Mouse (Mus musculus) NIH3T3 (cell line): ENCODE data around the gene Plk2.
"Not testable (repeated sequence)": the region's sequence is repeated elsewhere in the genome, so short reads cannot be mapped to it uniquely, and the experiment has no call there.

Source experiments
- DNase-seq: peaks from one replicate; pipeline ENCODE4 v3.0.0-alpha.2; 2012; ENCODE audit warnings: low read depth

Plk2 gene

DNA sequence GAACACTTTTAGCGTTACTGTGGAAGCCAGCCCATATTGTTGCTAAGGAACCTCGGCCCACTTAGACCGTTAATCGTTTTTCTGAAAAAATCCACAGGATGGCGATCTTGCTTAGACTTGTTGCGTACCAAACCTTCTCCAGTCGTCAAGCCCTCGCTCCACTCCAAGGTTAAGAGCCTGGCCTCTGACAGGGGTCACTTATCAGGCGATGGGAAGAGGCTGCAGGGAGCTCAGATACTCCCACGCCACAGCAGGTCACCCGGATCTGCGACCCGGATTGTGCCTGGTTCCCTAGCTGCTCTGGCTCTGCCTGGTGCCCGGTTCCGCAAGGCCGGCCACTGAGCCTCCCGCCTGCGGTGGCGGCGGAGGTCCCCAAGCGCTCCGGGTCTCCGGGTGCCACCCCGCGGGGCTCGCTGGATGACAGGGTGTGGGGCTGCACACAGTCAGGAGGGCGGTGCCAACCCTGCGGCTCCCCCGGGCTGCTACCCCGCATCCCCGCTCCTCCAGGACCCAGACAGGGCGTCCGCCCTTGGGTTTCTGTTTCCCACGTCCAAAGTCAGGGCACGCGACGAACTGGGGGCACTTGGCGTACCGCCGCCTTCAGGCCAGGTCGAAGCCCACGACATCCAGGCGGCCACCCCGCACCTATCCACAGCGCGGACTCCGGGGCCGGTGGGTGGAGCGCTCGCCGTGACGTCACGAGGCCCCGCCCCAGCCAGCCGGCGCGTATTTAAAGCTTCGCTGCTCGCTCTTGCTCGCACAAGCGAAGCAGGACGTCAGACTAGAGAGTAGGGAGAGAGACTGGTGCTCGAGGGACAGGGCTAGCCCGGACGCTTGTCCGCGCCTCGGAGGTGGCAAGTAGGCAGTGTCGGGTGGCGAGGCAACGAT lies at the start of gene Plk2:
Plk2 (plus strand) TSS at position 756 of the 888 bp plus-strand sequence.
- DNase-seq, result peak; percentile 94

DNA sequence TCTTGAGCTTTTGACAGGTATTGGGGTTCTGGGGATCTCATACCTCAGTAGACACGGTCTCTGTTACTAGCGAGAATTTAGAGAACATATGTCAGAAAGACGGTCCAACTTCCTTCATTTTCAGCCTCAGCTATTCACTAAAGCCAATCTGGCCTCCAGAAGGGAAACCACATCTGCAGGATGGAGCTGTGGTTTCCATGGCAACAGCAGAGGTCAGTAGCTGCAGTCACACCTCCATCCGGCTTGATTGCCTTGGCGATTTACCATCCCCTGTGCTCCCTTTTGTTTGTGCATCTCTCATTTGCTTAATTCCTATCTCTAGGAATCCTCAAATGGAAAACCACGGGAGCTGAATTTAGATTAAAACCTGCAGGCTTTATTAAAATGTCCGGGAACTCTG lies 48.1 kb upstream of the Plk2 start:
- DNase-seq, result no peak

DNA sequence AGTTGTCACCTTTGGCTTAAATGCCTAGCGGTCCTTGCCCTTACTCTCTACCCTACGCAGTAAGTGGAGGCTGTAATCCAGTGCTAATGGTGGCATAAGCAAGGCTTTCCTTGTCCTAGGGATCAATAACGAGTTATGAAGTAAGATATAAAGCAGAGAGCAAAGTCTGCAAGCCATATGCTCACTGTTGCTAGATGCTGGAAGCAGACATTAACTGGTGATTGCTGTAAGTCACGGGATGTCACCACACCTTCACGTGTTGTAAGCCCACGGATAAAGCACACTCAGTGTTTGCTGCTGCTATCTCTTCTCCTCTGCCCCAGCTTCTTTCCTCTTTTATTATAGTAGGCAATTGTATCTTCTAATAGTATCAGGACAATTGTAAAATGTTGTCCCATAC lies 43.8 kb upstream of the Plk2 start:
- no peak for DNase-seq

DNA sequence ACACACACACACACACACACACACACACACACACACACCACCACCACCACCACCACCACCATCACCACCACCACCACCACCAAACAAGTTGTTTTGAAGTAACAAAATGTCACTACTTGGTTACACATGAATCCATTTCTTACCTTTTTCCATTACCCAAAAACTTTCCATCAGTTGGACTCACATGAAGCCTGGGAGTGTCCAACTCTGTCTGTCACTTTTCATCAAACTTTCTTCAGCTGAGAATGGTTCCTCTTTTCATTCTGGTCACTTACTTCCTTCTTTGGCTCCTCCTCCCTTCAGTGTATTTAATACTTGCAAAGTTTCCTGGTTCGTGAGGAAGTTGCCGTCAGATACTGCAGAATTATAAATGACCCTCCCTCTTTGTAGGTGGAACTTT lies 37.9 kb upstream of the Plk2 start, which contains the start of gene Gapt:
Gapt (minus strand) TSS at position 259 of the 400 bp plus-strand sequence.
- DNase-seq, result no peak

DNA sequence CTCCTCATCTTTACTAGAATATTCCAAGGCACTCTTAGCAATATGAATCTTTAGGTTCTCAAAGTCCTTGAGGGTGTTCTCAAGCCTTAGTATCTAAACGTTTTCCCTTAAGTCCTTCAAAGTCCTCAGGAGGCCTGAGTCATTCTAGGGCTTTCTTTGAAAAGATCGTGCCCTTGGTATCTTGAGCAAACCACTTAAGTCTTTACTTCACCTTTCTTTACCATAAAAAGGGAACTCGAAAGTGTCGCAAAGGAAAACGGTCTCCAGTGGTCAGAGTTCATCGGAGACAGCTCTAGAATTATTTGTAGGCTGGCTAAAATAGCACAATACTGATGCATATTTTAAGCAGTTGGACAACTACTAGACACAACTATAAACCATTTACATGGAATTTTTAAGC lies 31.1 kb upstream of the Plk2 start:
- DNase-seq, result no peak

DNA sequence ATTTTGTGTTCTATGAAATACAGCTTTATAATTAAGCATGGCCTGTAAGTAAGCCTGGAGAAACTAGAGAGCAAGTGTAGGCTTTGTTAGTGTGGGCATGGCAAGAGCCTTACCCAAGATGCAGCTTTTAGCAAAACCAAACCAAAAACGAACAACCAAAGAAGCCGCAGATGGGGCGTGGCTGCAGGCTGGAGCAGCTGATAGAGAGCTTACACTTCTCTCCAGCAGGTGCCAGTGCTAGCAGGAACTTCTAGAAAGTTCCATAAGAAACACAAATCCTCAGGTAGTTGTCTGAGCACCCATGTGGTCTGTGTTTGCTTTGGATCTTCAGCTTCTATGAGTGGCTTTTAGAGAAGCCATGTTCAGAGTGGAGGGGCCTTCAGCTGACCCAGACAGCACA lies 28.4 kb upstream of the Plk2 start:
- DNase-seq, result no peak

DNA sequence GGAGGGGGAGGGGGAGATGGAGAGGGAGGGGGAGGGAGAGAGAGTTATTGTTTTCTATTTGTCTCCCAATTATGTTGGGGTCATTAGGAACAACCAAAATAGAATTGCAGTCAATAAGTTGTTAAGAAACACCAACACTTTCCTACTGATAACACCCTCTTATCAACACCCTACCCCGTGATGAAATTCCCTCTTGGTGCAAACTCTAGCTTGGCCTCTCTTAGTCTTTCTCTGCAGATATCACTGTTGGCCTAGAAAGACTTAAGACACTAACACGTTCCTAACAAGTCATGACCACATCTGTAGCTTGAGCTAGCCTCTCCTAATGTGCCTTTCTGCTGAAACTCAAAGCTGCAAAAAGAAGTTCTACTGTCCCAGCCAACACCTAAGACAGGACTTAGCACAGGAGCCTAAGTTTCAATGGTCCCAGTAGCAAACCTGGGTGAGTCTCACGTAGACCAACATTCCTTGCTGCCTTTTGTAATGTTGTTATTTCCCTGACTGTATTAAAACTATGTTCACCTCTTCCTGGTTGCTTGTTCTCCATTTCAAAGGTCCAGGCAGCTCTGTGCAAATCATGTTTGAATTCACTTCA lies 26.8 kb upstream of the Plk2 start:
- no peak for DNase-seq

DNA sequence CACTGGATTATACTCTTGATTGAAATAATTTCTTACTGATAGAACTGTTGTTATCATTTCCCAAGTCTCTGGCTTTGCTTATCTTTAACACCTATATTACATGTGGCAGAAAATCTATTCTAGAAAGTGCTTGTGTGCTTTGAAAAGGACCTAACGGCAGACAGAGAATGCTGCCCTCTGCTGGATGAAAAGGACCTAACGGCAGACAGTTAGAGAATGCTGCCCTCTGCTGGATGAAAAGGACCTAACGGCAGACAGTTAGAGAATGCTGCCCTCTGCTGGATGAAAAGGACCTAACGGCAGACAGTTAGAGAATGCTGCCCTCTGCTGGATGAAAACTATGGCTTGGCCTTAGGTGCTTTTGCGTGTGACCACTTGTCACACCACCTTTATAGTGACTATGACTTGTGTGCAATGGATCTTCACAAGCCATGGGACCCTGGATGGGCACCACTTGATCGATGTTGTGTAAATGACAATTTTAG lies 26.2 kb upstream of the Plk2 start:
- peak; percentile 58 for DNase-seq

DNA sequence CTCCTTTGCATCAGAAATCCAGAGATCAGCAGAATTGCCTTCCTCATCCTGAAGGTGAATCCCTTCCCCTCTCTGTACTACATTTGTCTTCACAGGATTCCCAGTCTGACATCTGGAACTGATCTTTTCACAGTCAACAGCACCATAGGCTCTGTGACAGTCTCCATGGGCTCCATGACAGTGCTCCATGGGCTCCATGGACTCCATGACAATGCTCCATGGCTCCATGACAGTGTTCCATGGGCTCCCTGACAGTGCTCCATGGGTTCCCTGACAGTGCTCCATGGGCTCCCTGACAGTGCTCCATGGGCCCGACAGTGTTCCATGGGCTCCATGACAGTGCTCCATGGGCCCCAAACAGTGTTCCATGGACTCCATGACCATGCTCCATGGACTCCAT lies 25.2 kb upstream of the Plk2 start:
- DNase-seq, result no peak

DNA sequence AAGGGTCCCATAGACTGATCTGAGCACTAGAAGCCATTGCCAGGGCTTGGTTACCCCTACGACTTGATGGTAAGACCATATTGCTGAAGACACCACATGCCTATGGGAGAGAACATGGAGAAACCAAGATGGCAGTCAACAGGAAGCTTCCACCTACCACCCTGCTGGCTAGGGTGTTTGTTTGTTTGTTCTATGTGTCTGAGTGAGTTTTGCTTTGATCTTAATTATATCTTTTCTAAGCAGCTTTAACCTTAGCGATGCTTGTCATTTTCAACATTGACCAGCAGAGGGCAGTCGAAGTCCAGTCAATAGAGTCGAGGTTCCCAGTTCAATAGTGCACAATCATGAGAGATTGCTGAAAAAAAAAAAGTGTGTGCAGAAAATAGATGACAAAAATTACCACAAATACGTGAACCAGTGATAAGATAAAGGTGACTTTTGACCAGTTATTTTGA lies 12.4 kb upstream of the Plk2 start:
- DNase-seq, result peak; percentile 80

DNA sequence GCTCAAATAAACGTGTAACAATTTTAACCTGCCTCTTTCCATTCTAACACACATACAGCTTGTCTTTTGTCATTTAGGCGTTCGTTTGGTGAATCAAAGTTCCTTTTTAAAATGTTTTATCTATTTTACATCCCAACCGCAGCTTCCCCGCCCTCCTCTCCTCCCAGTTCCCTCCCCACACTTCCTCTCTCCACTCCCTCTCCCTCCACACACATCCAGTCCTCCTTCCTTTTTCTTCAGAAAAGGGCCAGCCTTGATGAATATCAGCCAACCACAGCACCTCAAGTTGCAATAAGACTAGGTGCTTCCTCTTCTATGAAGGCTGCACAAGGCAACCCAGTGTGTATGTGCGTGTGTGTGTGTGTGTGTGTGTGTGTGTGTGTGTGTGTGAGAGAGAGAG lies 10.3 kb upstream of the Plk2 start:
- DNase-seq, result no peak

DNA sequence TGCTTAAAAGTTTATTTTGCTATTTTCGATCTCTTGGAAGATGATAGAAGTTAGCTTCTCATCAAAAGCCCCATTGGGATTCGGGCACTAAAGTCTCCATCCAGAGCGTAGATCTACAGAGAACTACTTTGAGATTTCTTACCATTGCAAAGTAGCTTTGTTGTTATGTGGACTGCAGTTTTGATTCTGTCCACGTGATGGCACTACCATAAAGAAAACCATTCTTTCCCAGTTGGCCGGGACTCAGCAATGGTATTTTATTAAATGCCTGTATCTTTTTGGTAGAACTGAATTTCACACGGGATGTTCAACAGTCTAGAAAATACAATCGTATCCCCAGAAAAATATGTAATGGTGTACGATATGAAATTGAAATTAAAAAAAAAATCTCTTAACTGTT lies 2.6 kb upstream of the Plk2 start:
- peak; percentile 84 for DNase-seq

DNA sequence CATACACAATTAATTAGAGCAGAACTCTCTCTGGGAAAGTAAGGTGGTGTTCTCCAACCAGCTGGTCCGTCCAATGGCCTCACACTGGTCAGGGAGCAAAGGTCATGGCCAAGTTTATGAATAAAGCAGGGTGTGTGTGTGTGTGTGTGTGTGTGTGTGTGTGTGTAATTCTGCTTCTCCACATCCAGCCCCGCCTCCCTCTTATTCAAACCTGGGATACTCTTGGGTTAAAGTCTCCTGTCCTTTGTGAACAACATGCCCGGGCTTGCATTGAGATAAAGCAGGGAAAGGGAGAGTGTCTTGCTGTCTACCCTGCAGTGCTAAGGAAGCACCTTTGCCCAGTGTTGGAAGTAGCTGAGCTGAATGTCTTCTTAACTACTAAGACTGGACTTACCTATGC lies 2.2 kb upstream of the Plk2 start:
- DNase-seq, result no peak

DNA sequence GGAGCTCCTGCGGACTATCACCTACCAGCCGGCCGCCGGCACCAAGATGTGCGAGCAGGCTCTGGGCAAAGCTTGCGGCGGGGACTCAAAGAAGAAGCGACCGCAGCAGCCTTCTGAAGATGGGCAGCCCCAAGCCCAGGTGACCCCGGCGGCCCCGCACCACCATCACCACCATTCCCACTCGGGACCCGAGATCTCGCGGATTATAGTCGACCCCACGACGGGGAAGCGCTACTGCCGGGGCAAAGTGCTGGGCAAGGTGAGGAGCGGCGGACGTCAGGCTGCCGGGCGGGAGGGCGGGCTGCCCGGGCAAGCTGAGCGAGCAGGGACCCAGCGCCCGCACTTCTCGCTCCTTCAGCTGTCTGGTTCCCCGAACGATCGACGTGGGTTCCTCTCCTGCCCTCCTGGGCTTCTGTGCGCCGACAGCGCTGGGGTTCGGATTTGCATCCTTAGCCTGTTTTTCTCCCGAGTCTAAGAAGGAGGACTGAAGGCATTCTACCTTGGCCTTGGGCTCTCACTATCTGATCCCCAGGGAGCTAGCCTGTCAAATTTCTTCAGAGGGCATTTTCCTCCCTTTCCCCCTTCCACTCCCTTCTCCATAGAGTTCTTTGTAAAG lies 441 bp downstream of the Plk2 start:
- DNase-seq, result peak; percentile 49

DNA sequence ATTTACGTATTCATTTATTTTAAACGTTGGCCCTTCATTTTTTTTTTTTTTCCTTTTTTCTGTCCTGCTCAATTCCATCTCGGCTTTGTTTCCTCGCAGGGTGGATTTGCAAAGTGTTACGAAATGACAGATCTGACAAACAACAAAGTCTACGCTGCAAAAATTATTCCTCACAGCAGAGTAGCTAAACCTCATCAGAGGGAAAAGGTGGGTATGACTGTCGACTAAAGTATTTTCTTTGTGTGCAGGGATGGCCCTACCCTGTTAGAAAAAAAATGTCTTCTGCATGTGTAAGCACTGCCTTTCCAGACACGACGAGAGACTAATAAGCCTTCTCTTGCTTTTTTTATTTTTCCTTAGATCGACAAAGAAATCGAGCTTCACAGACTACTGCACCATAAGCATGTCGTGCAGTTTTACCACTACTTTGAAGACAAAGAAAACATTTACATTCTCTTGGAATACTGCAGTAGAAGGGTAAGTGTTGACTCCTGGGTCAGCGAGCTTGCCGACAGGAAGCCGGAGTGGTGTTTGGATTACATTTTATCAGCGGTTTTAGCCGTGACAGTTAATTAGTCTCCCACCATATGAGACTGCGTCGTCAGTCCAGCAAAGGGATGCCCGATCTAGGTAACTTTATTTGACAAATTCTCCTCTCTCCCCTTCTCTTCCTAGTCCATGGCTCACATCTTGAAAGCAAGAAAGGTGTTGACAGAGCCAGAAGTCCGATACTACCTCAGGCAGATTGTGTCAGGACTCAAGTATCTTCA lies 1.3 kb downstream of the Plk2 start:
- DNase-seq, result peak; percentile 32

DNA sequence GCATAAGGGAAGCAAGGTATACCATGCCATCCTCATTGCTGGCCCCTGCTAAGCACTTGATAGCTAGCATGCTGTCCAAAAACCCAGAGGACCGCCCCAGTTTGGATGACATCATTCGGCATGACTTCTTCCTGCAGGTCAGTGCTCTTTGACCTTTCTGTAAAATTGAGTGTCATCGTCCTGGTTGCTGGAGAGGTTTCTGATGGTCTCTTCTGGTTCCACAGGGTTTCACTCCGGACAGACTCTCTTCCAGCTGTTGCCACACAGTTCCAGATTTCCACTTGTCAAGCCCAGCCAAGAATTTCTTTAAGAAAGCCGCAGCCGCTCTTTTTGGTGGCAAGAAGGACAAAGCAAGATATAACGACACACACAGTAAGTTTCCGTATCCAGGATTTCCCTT lies 2.9 kb downstream of the Plk2 start:
- DNase-seq, result no peak

DNA sequence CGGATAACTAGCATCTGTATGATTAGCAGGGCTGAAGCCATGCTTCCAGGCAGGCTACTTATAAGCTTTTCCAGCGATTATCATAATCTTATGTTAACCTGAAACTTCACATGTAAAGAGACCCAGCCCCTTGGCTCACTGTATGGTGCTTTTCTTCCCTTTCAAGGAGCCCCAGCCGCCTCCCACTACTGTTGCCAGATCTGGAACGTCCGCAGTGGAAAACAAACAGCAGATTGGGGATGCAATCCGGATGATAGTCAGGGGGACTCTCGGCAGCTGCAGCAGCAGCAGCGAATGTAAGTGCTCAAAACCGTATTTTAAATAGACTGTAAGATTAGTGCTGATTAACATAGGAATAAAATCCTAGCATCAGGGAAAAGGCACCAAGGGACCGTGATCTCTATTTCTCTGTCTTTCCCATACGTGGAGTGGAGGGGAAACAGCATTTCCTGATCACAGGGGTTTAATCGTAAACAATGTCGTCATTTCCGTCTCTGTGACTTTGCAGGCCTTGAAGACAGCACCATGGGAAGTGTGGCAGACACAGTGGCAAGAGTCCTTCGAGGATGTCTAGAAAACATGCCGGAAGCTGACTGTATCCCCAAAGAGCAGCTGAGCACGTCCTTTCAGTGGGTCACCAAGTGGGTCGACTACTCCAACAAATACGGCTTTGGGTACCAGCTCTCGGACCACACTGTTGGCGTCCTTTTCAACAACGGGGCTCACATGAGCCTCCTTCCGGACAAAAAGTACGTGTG lies 3.8 kb downstream of the Plk2 start:
- no peak for DNase-seq

DNA sequence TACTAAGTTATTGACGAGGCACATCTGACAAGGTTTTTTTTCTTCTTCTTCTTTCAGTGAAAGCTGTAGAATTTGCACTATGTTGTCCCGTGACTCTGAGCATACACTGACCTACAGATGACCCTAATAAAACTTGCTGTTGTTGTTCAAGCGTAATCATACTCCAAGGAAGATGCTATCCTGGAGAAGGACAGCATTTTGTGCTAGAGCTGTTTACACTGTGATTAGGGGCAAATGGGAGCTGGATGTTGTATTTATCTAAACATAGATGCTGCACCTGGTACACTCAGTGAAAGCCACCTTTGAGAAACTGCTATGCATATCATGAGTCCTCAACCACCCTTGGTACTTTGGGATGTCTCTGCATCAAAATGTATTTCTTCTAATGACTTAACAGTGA lies 6.6 kb downstream of the Plk2 start:
- no peak for DNase-seq

DNA sequence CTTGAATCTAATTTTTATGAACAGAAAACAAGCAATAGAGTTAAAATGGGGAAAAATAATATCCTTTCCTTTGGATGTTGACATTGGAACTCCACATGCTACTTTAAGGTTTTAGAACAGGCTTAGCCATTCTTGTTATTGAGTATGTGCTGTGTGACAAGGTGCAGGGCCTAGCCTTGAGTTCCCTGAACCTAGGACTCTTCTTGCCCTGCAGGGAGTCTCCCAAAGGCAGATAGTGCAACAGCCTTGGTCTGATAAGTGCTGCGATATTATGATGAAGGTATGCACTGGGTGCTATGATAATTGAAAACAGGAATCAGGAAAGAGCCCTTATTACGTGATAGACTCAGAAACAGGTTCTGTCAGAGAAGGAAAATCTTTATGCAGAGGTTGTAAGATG lies 7.0 kb downstream of the Plk2 start:
- DNase-seq, result no peak

DNA sequence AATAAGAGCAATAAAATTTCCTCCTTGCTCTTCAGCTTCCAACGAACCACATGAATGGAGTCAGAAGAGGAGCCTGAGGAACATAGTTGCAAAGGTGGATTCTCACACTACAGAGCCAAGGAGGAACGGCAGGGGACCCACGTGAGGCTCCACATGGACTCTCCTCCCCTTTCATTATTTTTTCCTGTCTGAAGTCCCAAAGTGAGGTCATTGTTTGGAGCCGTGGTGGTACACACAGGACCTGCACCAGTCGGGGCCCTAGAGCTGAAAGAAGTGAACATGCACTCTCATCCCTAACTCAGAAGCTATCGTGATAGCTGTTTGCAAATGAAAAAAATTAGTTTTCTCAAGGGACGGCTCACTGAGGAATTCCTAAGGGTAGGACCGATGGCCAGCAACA lies 9.2 kb downstream of the Plk2 start:
- no peak for DNase-seq

DNA sequence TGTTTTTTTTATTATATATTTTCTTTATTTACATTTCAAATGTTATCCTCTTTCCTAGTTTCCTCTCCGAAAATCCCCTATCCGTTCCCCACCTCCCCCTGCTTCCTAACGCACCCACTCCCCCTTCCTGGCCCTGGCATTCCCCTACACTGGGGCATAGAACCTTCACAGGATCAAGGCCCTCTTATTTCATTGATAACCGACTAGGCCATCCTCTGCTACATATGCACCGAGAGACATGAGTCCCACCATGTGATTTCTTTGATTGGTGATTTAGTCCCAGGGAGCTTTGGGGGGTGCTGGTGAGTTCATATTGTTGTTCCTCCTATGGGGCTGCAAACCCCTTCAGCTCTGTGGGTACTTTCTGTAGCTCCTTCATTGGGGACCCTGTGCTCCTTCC lies 9.8 kb downstream of the Plk2 start:
- DNase-seq, result not testable (repeated sequence)
